Mouse (Mus musculus) stomach, postnatal 0 days (tissue): ENCODE data around the gene Ctss.

Experiments
- CTCF ChIP-seq: IDR thresholded peaks from 2 replicates; pipeline ENCODE4 v1.5.1; 2016; ENCODE audit warnings: antibody characterized with exemption, low read depth, mild to moderate bottlenecking, moderate library complexity
- EP300 ChIP-seq: optimal IDR thresholded peaks from 2 replicates; pipeline ENCODE3; 2016; ENCODE audit warnings: antibody characterized with exemption

GRCm38 (mm10) chr3:95502312-95502711, 24.3 kb upstream of the Ctss start:
- TF ChIP-seq CTCF: no peak
- TF ChIP-seq EP300: no peak
